Mouse (Mus musculus) neutrophil, adult 83 days (primary cell): ENCODE data around the gene 5430427O19Rik. TPM values are rescaled to one million over a fixed set of nuclear protein-coding genes. Genes with fewer than 3 reads are reported as not detected.

Source experiments
- total RNA-seq, 2 experiments: library from RNA; stranded (reverse); gene quantifications; one replicate each; pipeline ENCODE4 v1.2.4; 2023

The 5430427O19Rik gene
- 1 to 10 TPM; 5.1 to 6.4 TPM for total RNA-seq

DNA sequence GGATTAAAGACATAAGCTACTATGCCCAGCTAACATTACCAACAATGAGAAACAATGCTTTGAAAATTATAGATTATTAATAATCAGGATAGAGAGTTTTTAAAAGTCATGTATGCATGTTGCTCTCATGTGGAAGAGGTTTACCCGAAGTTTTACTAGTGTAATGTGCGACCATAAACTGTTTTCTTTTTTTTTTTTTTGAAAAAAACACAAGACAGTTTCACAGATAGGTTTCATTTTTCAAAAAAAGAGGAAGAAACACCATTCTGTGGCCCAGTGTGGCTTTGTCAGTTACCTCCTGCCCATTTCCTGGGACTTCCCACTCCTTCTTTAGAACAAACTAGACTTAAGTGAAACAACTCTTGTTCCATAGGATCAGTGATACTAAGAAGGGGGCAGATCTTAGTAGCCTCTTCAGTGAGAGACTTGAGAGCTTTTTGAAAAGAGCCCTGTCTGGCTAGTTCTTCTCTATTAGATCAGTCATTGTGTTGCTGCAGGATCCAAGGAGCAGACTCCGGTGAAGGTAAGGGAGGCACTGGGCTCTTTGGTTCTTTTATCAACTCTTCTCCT, at the start of gene 5430427O19Rik:
Gene 5430427O19Rik, plus strand, starts transcription at position 441 of the 570 bp plus-strand sequence.

Other genes starting within 250 kb of the 5430427O19Rik start
- gene Gk, start 93.5 kb upstream of the 5430427O19Rik start, total RNA-seq: 10 to 100 TPM; 18.7 to 21.5 TPM
- gene Samt3, start 173.8 kb downstream of the 5430427O19Rik start, total RNA-seq: not detected